Mouse (Mus musculus) liver, adult 2 months (tissue): ENCODE measurements around the gene Fads6.

Experiments
- CTCF ChIP-seq: fragments of 200-500 bp; IDR thresholded peaks from 2 replicates; pipeline ENCODE4 v1.5.1; 2011; ENCODE audit warnings: low read depth, low read length, control low read depth
- POLR2A ChIP-seq: fragments of 200-500 bp; IDR thresholded peaks from 2 replicates; pipeline ENCODE4 v1.6.1; 2011; ENCODE audit warnings: low read length, control low read depth; ENCODE audit not compliant: insufficient read depth; ENCODE audit errors: extremely low read depth

GRCm38 (mm10) chr11:115274771-115275170 is 22.7 kb downstream of the Fads6 start:
- TF ChIP-seq CTCF (no peak), POLR2A (no peak)
